Mouse (Mus musculus) forebrain, postnatal 0 days (tissue): ENCODE results near the gene Mettl23. TPM values are rescaled to one million over a fixed set of nuclear protein-coding genes. Genes with fewer than 3 reads are reported as not detected.

Experiments used
- ATAC-seq: fragments of 200-750 bp; cut with Nextera tagmentation; 2 replicates; pipeline ENCODE4 v1.8.0; 2017; ENCODE audit warnings: mild to moderate bottlenecking, moderate library complexity
- DNase-seq: peaks from one replicate; pipeline ENCODE4 v3.0.0-alpha.2; 2015
- H3K27ac ChIP-seq: fragments of 300-500 bp; sonication (generic); 2 replicates; pipeline ENCODE4 v1.5.1; 2014; ENCODE audit warnings: low read depth, mild to moderate bottlenecking, antibody characterized with exemption, low read length, moderate library complexity, mixed read lengths
- H3K27me3 ChIP-seq: fragments of 300-500 bp; sonication (generic); 2 replicates; pipeline ENCODE4 v1.6.1; 2014; ENCODE audit warnings: mild to moderate bottlenecking, low read length, mixed read lengths; ENCODE audit not compliant: insufficient read depth
- H3K36me3 ChIP-seq: fragments of 300-500 bp; sonication (generic); 2 replicates; pipeline ENCODE4 v1.6.1; 2014; ENCODE audit warnings: mild to moderate bottlenecking, moderate library complexity; ENCODE audit not compliant: insufficient read depth
- H3K4me1 ChIP-seq: fragments of 300-500 bp; sonication (generic); 2 replicates; pipeline ENCODE4 v1.6.1; 2014; ENCODE audit warnings: antibody characterized with exemption; ENCODE audit not compliant: insufficient read depth
- H3K4me2 ChIP-seq: fragments of 300-500 bp; sonication (generic); 2 replicates; pipeline ENCODE4 v1.6.1; 2014; ENCODE audit warnings: low read depth, mild to moderate bottlenecking, moderate library complexity
- H3K4me3 ChIP-seq: fragments of 300-500 bp; sonication (generic); 2 replicates; pipeline ENCODE4 v1.5.1; 2014; ENCODE audit warnings: low read depth, low read length, mixed read lengths
- H3K9ac ChIP-seq: fragments of 300-500 bp; sonication (generic); 2 replicates; pipeline ENCODE4 v1.6.1; 2014; ENCODE audit warnings: mild to moderate bottlenecking
- H3K9me3 ChIP-seq: fragments of 300-500 bp; sonication (generic); 2 replicates; pipeline ENCODE4 v1.6.1; 2016; ENCODE audit warnings: low read length
- CTCF ChIP-seq: sonication (generic); IDR thresholded peaks from 2 replicates; pipeline ENCODE4 v1.5.1; 2016; ENCODE audit warnings: antibody characterized with exemption, control low read depth, low read depth
- WGBS: fragments of 180-500 bp; shearing (Covaris S2); extraction: QIAGEN DNeasy Blood & Tissue Kit; methylation state at CpG from one replicate; pipeline ENCODE4 v1.1.7; 2014; 5-methylcytosine and 5-hydroxymethylcytosine counted together
- polyA plus RNA-seq: library from polyadenylated mRNA; unstranded; fragments of >200 nt; fragmentation: Nextera tagmentation; extraction: Ambion mirVana; gene quantifications from 2 replicates; pipeline ENCODE4 v1.2.1, GENCODE M21; 2015
- total RNA-seq: library from RNA; depleted of rRNA; stranded (reverse); fragments of >200 nt; gene quantifications from 2 replicates; pipeline ENCODE4 v1.2.3, GENCODE M21; 2014

The Mettl23 gene
- total and polyA plus RNA-seq, 2 experiments from 2014 or later, result 40.3 to 54.2 TPM

GRCm38 (mm10) chr11:116807526-116807925, 35.6 kb upstream of the Mettl23 start:
- Histone ChIP-seq H3K27me3 (no peaks in the 10 kb centered on the region), H3K4me3 (no peak overlapping the region), H3K9ac (0 out of 2 replicates have a peak overlapping the region, but pooled peaks have one; percentile 14), H3K36me3 (no peaks in the 10 kb centered on the region), H3K9me3 (no peaks in the 10 kb centered on the region), H3K4me2 (no peak overlapping the region), H3K4me1 (0 out of 2 replicates have a peak, but pooled peaks cover 7% of the 10 kb centered on the region), H3K27ac (peak overlapping the region; percentile 24; the same call in 1 of the 2 replicates)
- 66% methylated on average over 3 of the region's 3 CpGs for WGBS
- DNase-seq (no peak), ATAC-seq (no peak)
- no peak for TF ChIP-seq CTCF

- 20% methylated on average over 7 of the region's 7 CpGs for WGBS
- H3K4me3 ChIP-seq, result no peak overlapping the region
- H3K4me2 ChIP-seq, result no peak overlapping the region
- H3K27ac ChIP-seq, result peak overlapping the region; percentile 24; the same call in 1 of the 2 replicates
- H3K9ac ChIP-seq, result 0 out of 2 replicates have a peak overlapping the region, but pooled peaks have one; percentile 14
- ATAC-seq (no peak), DNase-seq (peak; percentile 90)
- H3K4me1 ChIP-seq, result 0 out of 2 replicates have a peak, but pooled peaks cover 7% of the 10 kb centered on the region
- no peaks in the 10 kb centered on the region for H3K36me3 ChIP-seq
- no peaks in the 10 kb centered on the region for H3K27me3 ChIP-seq
- H3K9me3 ChIP-seq, result no peaks in the 10 kb centered on the region
- peak; percentile 92 for TF ChIP-seq CTCF
These were observed 35.0 kb upstream of the Mettl23 start for GRCm38 (mm10) chr11:116807938-116808606.

GRCm38 (mm10) chr11:116808811-116809395, 34.2 kb upstream of the Mettl23 start:
- Histone ChIP-seq H3K4me2 (no peak overlapping the region), H3K4me3 (no peak overlapping the region), H3K9me3 (no peaks in the 10 kb centered on the region), H3K36me3 (no peaks in the 10 kb centered on the region), H3K9ac (no peak overlapping the region), H3K27ac (no peak overlapping the region), H3K4me1 (0 out of 2 replicates have a peak, but pooled peaks cover 7% of the 10 kb centered on the region), H3K27me3 (no peaks in the 10 kb centered on the region)
- no peak for DNase-seq
- no peak for ATAC-seq
- WGBS, result 73% methylated on average over 11 of the region's 11 CpGs
- TF ChIP-seq CTCF, result no peak

GRCm38 (mm10) chr11:116809520-116809919, 33.6 kb upstream of the Mettl23 start:
- ATAC-seq (no peak), DNase-seq (no peak)
- no peak overlapping the region for H3K9ac ChIP-seq
- WGBS, result 83% methylated on average over 8 of the region's 8 CpGs
- H3K27me3 ChIP-seq, result no peaks in the 10 kb centered on the region
- no peaks in the 10 kb centered on the region for H3K9me3 ChIP-seq
- H3K36me3 ChIP-seq, result no peaks in the 10 kb centered on the region
- H3K27ac ChIP-seq, result no peak overlapping the region
- H3K4me1 ChIP-seq, result 0 out of 2 replicates have a peak, but pooled peaks cover 7% of the 10 kb centered on the region
- H3K4me3 ChIP-seq, result no peak overlapping the region
- H3K4me2 ChIP-seq, result no peak overlapping the region
- TF ChIP-seq CTCF, result no peak

DNA sequence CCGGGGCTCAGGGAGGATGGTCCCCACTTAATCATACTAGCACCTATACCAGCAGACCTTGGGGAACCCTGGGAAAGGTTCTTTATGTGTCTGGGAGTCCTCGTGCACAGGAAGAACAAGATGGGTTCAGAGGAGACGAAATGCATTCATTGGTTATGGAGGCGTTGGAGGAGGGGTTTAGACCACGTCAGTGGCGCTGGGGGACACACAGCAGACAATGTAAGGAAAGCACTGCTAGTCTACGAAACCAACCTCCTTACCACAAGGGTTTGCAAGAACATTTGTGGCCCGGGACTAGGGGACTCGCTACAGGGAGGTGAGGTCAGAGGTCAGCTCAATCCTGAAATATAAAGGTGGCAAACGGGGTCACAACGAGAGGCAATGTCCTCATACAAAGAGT, 32.5 kb upstream of the Mettl23 start:
- peak overlapping the region; percentile 57; the same call in 1 of the 2 replicates for H3K9ac ChIP-seq
- 42% methylated on average over 11 of the region's 11 CpGs for WGBS
- no peaks in the 10 kb centered on the region for H3K36me3 ChIP-seq
- ATAC-seq (peak; percentile 38; the same call in 1 of the 2 replicates), DNase-seq (peak; percentile 75)
- no peaks in the 10 kb centered on the region for H3K27me3 ChIP-seq
- no peaks in the 10 kb centered on the region for H3K9me3 ChIP-seq
- no peak overlapping the region for H3K4me3 ChIP-seq
- peak overlapping the region; percentile 89 for H3K27ac ChIP-seq
- 0 out of 2 replicates have a peak, but pooled peaks cover 7% of the 10 kb centered on the region for H3K4me1 ChIP-seq
- H3K4me2 ChIP-seq, result peak overlapping the region; percentile 66
- TF ChIP-seq CTCF, result no peak

GRCm38 (mm10) chr11:116810983-116811901, 31.8 kb upstream of the Mettl23 start:
- Histone ChIP-seq H3K27ac (peak overlapping the region; percentile 89), H3K9me3 (no peaks in the 10 kb centered on the region), H3K27me3 (no peaks in the 10 kb centered on the region), H3K4me3 (peak overlapping the region; percentile 36), H3K4me1 (0 out of 2 replicates have a peak, but pooled peaks cover 7% of the 10 kb centered on the region), H3K4me2 (peak overlapping the region; percentile 66), H3K9ac (peak overlapping the region; percentile 57), H3K36me3 (no peaks in the 10 kb centered on the region)
- peak; percentile 53 for TF ChIP-seq CTCF
- WGBS, result 7% methylated on average over 32 of the region's 32 CpGs
- ATAC-seq (peak; percentile 99), DNase-seq (peak; percentile 95)
